8 mouse cellular contexts compared by ENCODE assay signal in genomic region chr17:33978631-33979031, GRCm38 (mm10). TPM values are rescaled to one million over a fixed set of nuclear protein-coding genes. Genes with fewer than 3 reads are reported as not detected.
DNase-seq lines count a peak whose midpoint lies in the region; ATAC-seq and TF ChIP-seq lines count a peak whose summit lies in the region.

No protein-coding gene starts in this region.

- H3K27ac ChIP-seq in cerebellum, adult 2 months (ENCODE audit: insufficient read depth, low read length): peak overlapping the region; percentile 8; the same call in 1 of the 2 replicates
- no peak overlapping the region for H3K27ac ChIP-seq in forebrain, postnatal 0 days (ENCODE audit: low read depth, low read length)
- H3K27ac ChIP-seq in hindbrain, embryonic 13.5 days: no peak overlapping the region
- H3K27ac ChIP-seq in limb, embryonic 15.5 days: no peak overlapping the region
- H3K27ac ChIP-seq in midbrain, embryonic 14.5 days (replicated peaks; ENCODE audit: low read depth, low read length): no peak overlapping the region
- H3K27ac ChIP-seq in stomach, embryonic 16.5 days (ENCODE audit: low read length): 0 out of 2 replicates have a peak overlapping the region, but pooled peaks have one; percentile 6

- no peak for DNase-seq in cerebellum, postnatal 4 days (ENCODE audit: low spot score in 2 of 2)
- DNase-seq in cerebellum, adult 2 months: peak; percentile 83 to 88
- DNase-seq in forebrain, postnatal 0 days: no peak
- DNase-seq in midbrain, embryonic 14.5 days: peak; percentile 11

- H3K9me3 ChIP-seq in forebrain, postnatal 0 days (ENCODE audit: low read length): no peaks in the 10 kb centered on the region
- H3K9me3 ChIP-seq in hindbrain, embryonic 13.5 days: no peaks in the 10 kb centered on the region
- H3K9me3 ChIP-seq in limb, embryonic 15.5 days: no peaks in the 10 kb centered on the region
- no peaks in the 10 kb centered on the region for H3K9me3 ChIP-seq in midbrain, embryonic 14.5 days (ENCODE audit: control insufficient read depth, low read length)
- H3K9me3 ChIP-seq in stomach, embryonic 16.5 days (replicated peaks; ENCODE audit: control insufficient read depth, low read length): no peaks in the 10 kb centered on the region

- ATAC-seq in cerebellum, adult (ENCODE audit: insufficient number of reproducible peaks, low FRiP score, low TSS enrichment): peak; percentile 96
- ATAC-seq in forebrain, postnatal 0 days: no peak
- ATAC-seq in hindbrain, embryonic 13.5 days (ENCODE audit: low FRiP score): no peak
- peak; percentile 21; the same call in 1 of the 2 replicates for ATAC-seq in limb, embryonic 15.5 days (ENCODE audit: insufficient number of reproducible peaks, low FRiP score, low TSS enrichment, low read depth)
- no peak for ATAC-seq in midbrain, embryonic 14.5 days (ENCODE audit: low FRiP score, low TSS enrichment)
- peak; percentile 82 for ATAC-seq in stomach, embryonic 16.5 days (ENCODE audit: insufficient read depth, low FRiP score)

- no peaks in the 10 kb centered on the region for H3K27me3 ChIP-seq in cerebellum, adult 2 months (ENCODE audit: control insufficient read depth, insufficient read depth, low read length)
- peaks cover 9% of the 10 kb centered on the region for H3K27me3 ChIP-seq in forebrain, postnatal 0 days (ENCODE audit: insufficient read depth, low read length)
- peaks cover 68% of the 10 kb centered on the region for H3K27me3 ChIP-seq in hindbrain, embryonic 13.5 days
- peaks cover 62% of the 10 kb centered on the region for H3K27me3 ChIP-seq in limb, embryonic 15.5 days
- peaks cover 40% of the 10 kb centered on the region for H3K27me3 ChIP-seq in midbrain, embryonic 14.5 days (ENCODE audit: control insufficient read depth, insufficient read depth, low read length)
- H3K27me3 ChIP-seq in stomach, embryonic 16.5 days (ENCODE audit: control insufficient read depth, insufficient read depth, low read length): peaks cover 33% of the 10 kb centered on the region

- 0 out of 2 replicates have a peak overlapping the region, but pooled peaks have one; percentile 34 for H3K9ac ChIP-seq in forebrain, postnatal 0 days
- H3K9ac ChIP-seq in hindbrain, embryonic 13.5 days: peak overlapping the region; percentile 67
- 0 out of 2 replicates have a peak overlapping the region, but pooled peaks have one; percentile 18 for H3K9ac ChIP-seq in limb, embryonic 15.5 days
- peak overlapping the region; percentile 16; the same call in 1 of the 2 replicates for H3K9ac ChIP-seq in midbrain, embryonic 14.5 days (replicated peaks; ENCODE audit: low read length)
- peak overlapping the region; percentile 65 for H3K9ac ChIP-seq in stomach, embryonic 16.5 days (ENCODE audit: low read length)

- no peak for TF ChIP-seq CTCF in cerebellum, adult 2 months (IDR thresholded peaks at IDR 0.05; ENCODE audit: borderline replicate concordance, insufficient read depth, low read depth, low read length)
- TF ChIP-seq CTCF in forebrain, postnatal 0 days (IDR thresholded peaks at IDR 0.05; ENCODE audit: low read depth): no peak

- peak overlapping the region; percentile 50 for H3K4me3 ChIP-seq in cerebellum, adult 2 months (replicated peaks; ENCODE audit: insufficient read depth, low read depth, low read length)
- peak overlapping the region; percentile 37 for H3K4me3 ChIP-seq in forebrain, postnatal 0 days (ENCODE audit: low read depth, low read length)
- peak overlapping the region; percentile 38 for H3K4me3 ChIP-seq in hindbrain, embryonic 13.5 days
- peak overlapping the region; percentile 35 for H3K4me3 ChIP-seq in limb, embryonic 15.5 days
- H3K4me3 ChIP-seq in midbrain, embryonic 14.5 days (replicated peaks; ENCODE audit: low read depth, low read length): peak overlapping the region; percentile 28
- peak overlapping the region; percentile 47 for H3K4me3 ChIP-seq in stomach, embryonic 16.5 days (replicated peaks; ENCODE audit: low read length)

- WGBS in cerebellum, adult 2 months: 0% methylated on average over 17 of the region's 17 CpGs
- 1% methylated on average over 17 of the region's 17 CpGs for WGBS in forebrain, postnatal 0 days
- WGBS in hindbrain, embryonic 13.5 days: under 1% methylated on average over 17 of the region's 17 CpGs
- WGBS in limb, embryonic 15.5 days: 1% methylated on average over 17 of the region's 17 CpGs
- under 1% methylated on average over 17 of the region's 17 CpGs for WGBS in midbrain, embryonic 14.5 days
- under 1% methylated on average over 16 of the region's 17 CpGs for WGBS in stomach, embryonic 16.5 days

- H3K36me3 ChIP-seq in forebrain, postnatal 0 days (ENCODE audit: insufficient read depth): no peaks in the 10 kb centered on the region
- no peaks in the 10 kb centered on the region for H3K36me3 ChIP-seq in hindbrain, embryonic 13.5 days
- H3K36me3 ChIP-seq in limb, embryonic 15.5 days: no peaks in the 10 kb centered on the region
- no peaks in the 10 kb centered on the region for H3K36me3 ChIP-seq in midbrain, embryonic 14.5 days (ENCODE audit: control insufficient read depth, insufficient read depth, low read length)
- no peaks in the 10 kb centered on the region for H3K36me3 ChIP-seq in stomach, embryonic 16.5 days (ENCODE audit: control insufficient read depth, insufficient read depth, low read length)

- peaks cover 13% of the 10 kb centered on the region for H3K4me1 ChIP-seq in cerebellum, adult 2 months (ENCODE audit: control insufficient read depth, insufficient read depth, low read length)
- 0 out of 2 replicates have a peak, but pooled peaks cover 4% of the 10 kb centered on the region for H3K4me1 ChIP-seq in forebrain, postnatal 0 days (ENCODE audit: insufficient read depth)
- peaks cover 28% of the 10 kb centered on the region for H3K4me1 ChIP-seq in hindbrain, embryonic 13.5 days (replicated peaks)
- peaks cover 24% of the 10 kb centered on the region for H3K4me1 ChIP-seq in limb, embryonic 15.5 days
- peaks cover 5% of the 10 kb centered on the region for H3K4me1 ChIP-seq in midbrain, embryonic 14.5 days (ENCODE audit: control insufficient read depth, insufficient read depth, low read length)
- peaks cover 8% of the 10 kb centered on the region; the same call in 1 of the 2 replicates for H3K4me1 ChIP-seq in stomach, embryonic 16.5 days (ENCODE audit: control insufficient read depth, insufficient read depth, low read length)

- TF ChIP-seq POLR2A in cerebellum, adult 2 months (IDR thresholded peaks at IDR 0.05; ENCODE audit: borderline replicate concordance, insufficient read depth, low read length): peak; percentile 75; the same call in 1 of the 2 replicates

- peak overlapping the region; percentile 57 for H3K4me2 ChIP-seq in forebrain, postnatal 0 days (ENCODE audit: low read depth)
- H3K4me2 ChIP-seq in hindbrain, embryonic 13.5 days: peak overlapping the region; percentile 61
- peak overlapping the region; percentile 52 for H3K4me2 ChIP-seq in limb, embryonic 15.5 days
- H3K4me2 ChIP-seq in midbrain, embryonic 14.5 days (ENCODE audit: low read length): peak overlapping the region; percentile 48
- H3K4me2 ChIP-seq in stomach, embryonic 16.5 days (ENCODE audit: low read depth, low read length): peak overlapping the region; percentile 63

RNA-seq across cellular contexts. Expression of gene H2-K1, which starts 21.5 kb away (rescaled TPM):
- polyA plus RNA-seq in cerebellum, adult 2 months (2012; rRNA removed): 61.9 and 77.5 TPM in 2 replicates
- 14.3 and 21.9 TPM in 2 replicates for total RNA-seq in forebrain, postnatal 0 days (2014; rRNA removed)
- 17.3 and 21.2 TPM in 2 replicates for polyA plus RNA-seq in forebrain, postnatal 0 days (2015; fragmentation: Nextera tagmentation; extraction: Ambion mirVana)
- 12.2 and 13.0 TPM in 2 replicates for polyA plus RNA-seq in hindbrain, embryonic 13.5 days (2015; fragmentation: Nextera tagmentation; extraction: Ambion mirVana)
- polyA plus RNA-seq in limb, embryonic 15.5 days (2015; fragmentation: Nextera tagmentation; extraction: Ambion mirVana): 25.5 and 31.3 TPM in 2 replicates
- 10.5 and 15.5 TPM in 2 replicates for polyA plus RNA-seq in midbrain, embryonic 14.5 days (2014; fragmentation: Nextera tagmentation; extraction: Ambion mirVana)
- polyA plus RNA-seq in stomach, embryonic 16.5 days (2015; fragmentation: Nextera tagmentation; extraction: Ambion mirVana): 107 and 140 TPM in 2 replicates

RNA-seq across cellular contexts. Expression of gene Rps18, which starts 22.8 kb away (rescaled TPM):
- polyA plus RNA-seq in cerebellum, adult 2 months (2012; rRNA removed): 283 and 320 TPM in 2 replicates
- total RNA-seq in forebrain, postnatal 0 days (2014; rRNA removed): 1,357 and 2,159 TPM in 2 replicates
- polyA plus RNA-seq in forebrain, postnatal 0 days (2015; fragmentation: Nextera tagmentation; extraction: Ambion mirVana): 876 and 1,153 TPM in 2 replicates
- polyA plus RNA-seq in hindbrain, embryonic 13.5 days (2015; fragmentation: Nextera tagmentation; extraction: Ambion mirVana): 928 and 950 TPM in 2 replicates
- polyA plus RNA-seq in limb, embryonic 15.5 days (2015; fragmentation: Nextera tagmentation; extraction: Ambion mirVana): 1,572 and 1,837 TPM in 2 replicates
- polyA plus RNA-seq in midbrain, embryonic 14.5 days (2014; fragmentation: Nextera tagmentation; extraction: Ambion mirVana): 872 and 980 TPM in 2 replicates
- polyA plus RNA-seq in stomach, embryonic 16.5 days (2015; fragmentation: Nextera tagmentation; extraction: Ambion mirVana): 1,606 and 1,631 TPM in 2 replicates

RNA-seq across cellular contexts. Expression of gene Vps52, which starts 23.0 kb away (rescaled TPM):
- polyA plus RNA-seq in cerebellum, adult 2 months (2012; rRNA removed): 73.5 and 77.0 TPM in 2 replicates
- 46.2 and 46.8 TPM in 2 replicates for total RNA-seq in forebrain, postnatal 0 days (2014; rRNA removed)
- polyA plus RNA-seq in forebrain, postnatal 0 days (2015; fragmentation: Nextera tagmentation; extraction: Ambion mirVana): 59.6 and 66.1 TPM in 2 replicates
- 69.6 and 69.9 TPM in 2 replicates for polyA plus RNA-seq in hindbrain, embryonic 13.5 days (2015; fragmentation: Nextera tagmentation; extraction: Ambion mirVana)
- 46.5 and 50.4 TPM in 2 replicates for polyA plus RNA-seq in limb, embryonic 15.5 days (2015; fragmentation: Nextera tagmentation; extraction: Ambion mirVana)
- polyA plus RNA-seq in midbrain, embryonic 14.5 days (2014; fragmentation: Nextera tagmentation; extraction: Ambion mirVana): 50.6 and 63.2 TPM in 2 replicates
- 42.6 and 45.0 TPM in 2 replicates for polyA plus RNA-seq in stomach, embryonic 16.5 days (2015; fragmentation: Nextera tagmentation; extraction: Ambion mirVana)

RNA-seq across cellular contexts. Expression of gene B3galt4, which starts 27.3 kb away (rescaled TPM):
- 8.4 and 8.6 TPM in 2 replicates for polyA plus RNA-seq in cerebellum, adult 2 months (2012; rRNA removed)
- total RNA-seq in forebrain, postnatal 0 days (2014; rRNA removed): 11.5 and 11.7 TPM in 2 replicates
- 8.3 and 9.8 TPM in 2 replicates for polyA plus RNA-seq in forebrain, postnatal 0 days (2015; fragmentation: Nextera tagmentation; extraction: Ambion mirVana)
- 12.2 TPM in 2 replicates for polyA plus RNA-seq in hindbrain, embryonic 13.5 days (2015; fragmentation: Nextera tagmentation; extraction: Ambion mirVana)
- 5.9 and 8.3 TPM in 2 replicates for polyA plus RNA-seq in limb, embryonic 15.5 days (2015; fragmentation: Nextera tagmentation; extraction: Ambion mirVana)
- 8.0 and 10.1 TPM in 2 replicates for polyA plus RNA-seq in midbrain, embryonic 14.5 days (2014; fragmentation: Nextera tagmentation; extraction: Ambion mirVana)
- polyA plus RNA-seq in stomach, embryonic 16.5 days (2015; fragmentation: Nextera tagmentation; extraction: Ambion mirVana): 8.6 and 9.0 TPM in 2 replicates

RNA-seq across cellular contexts. Expression of gene Wdr46, which starts 38.2 kb away (rescaled TPM):
- polyA plus RNA-seq in cerebellum, adult 2 months (2012; rRNA removed): 13.3 and 14.0 TPM in 2 replicates
- total RNA-seq in forebrain, postnatal 0 days (2014; rRNA removed): 18.9 and 21.9 TPM in 2 replicates
- polyA plus RNA-seq in forebrain, postnatal 0 days (2015; fragmentation: Nextera tagmentation; extraction: Ambion mirVana): 15.9 and 23.2 TPM in 2 replicates
- polyA plus RNA-seq in hindbrain, embryonic 13.5 days (2015; fragmentation: Nextera tagmentation; extraction: Ambion mirVana): 24.3 and 25.2 TPM in 2 replicates
- polyA plus RNA-seq in limb, embryonic 15.5 days (2015; fragmentation: Nextera tagmentation; extraction: Ambion mirVana): 31.4 and 36.0 TPM in 2 replicates
- 15.5 and 16.9 TPM in 2 replicates for polyA plus RNA-seq in midbrain, embryonic 14.5 days (2014; fragmentation: Nextera tagmentation; extraction: Ambion mirVana)
- polyA plus RNA-seq in stomach, embryonic 16.5 days (2015; fragmentation: Nextera tagmentation; extraction: Ambion mirVana): 19.0 and 23.1 TPM in 2 replicates

Comparison
In these comparisons a context has a peak if more than half of its experiments do, and no peak if none do; other contexts are left out.
1. DNase-seq: peak in cerebellum, adult 2 months (2 of 2) and midbrain, embryonic 14.5 days (single experiment); none in cerebellum, postnatal 4 days (0 of 2) and forebrain, postnatal 0 days (single experiment).
2. ATAC-seq: peak in cerebellum, adult (single experiment), limb, embryonic 15.5 days (single experiment) and stomach, embryonic 16.5 days (single experiment); none in forebrain, postnatal 0 days (single experiment), hindbrain, embryonic 13.5 days (single experiment) and midbrain, embryonic 14.5 days (single experiment).
3. H3K27ac ChIP-seq: peak in cerebellum, adult 2 months (single experiment) and stomach, embryonic 16.5 days (single experiment); none in forebrain, postnatal 0 days (single experiment), hindbrain, embryonic 13.5 days (single experiment), limb, embryonic 15.5 days (single experiment) and midbrain, embryonic 14.5 days (single experiment).
4. H3K9ac ChIP-seq: peak in every context shown above with its lines; median percentile 67 in hindbrain, embryonic 13.5 days; 65 in stomach, embryonic 16.5 days; 34 in forebrain, postnatal 0 days; 18 in limb, embryonic 15.5 days; 16 in midbrain, embryonic 14.5 days.
5. Peak in every context shown above with its lines, with median percentiles within 50 percentile points of each other: H3K4me3 ChIP-seq and H3K4me2 ChIP-seq.